Mouse (Mus musculus) hindbrain, embryonic 16.5 days (tissue): ENCODE data around the gene Heatr5b. TPM values are rescaled to one million over a fixed set of nuclear protein-coding genes. Genes with fewer than 3 reads are reported as not detected.
"Not testable (repeated sequence)": the region's sequence is repeated elsewhere in the genome, so short reads cannot be mapped to it uniquely, and the experiment has no call there.

Source experiments
- ATAC-seq: fragments of 200-750 bp; cut with Nextera tagmentation; 2 replicates; pipeline ENCODE4 v1.8.0; 2017; ENCODE audit warnings: moderate TSS enrichment, moderate library complexity
- H3K27ac ChIP-seq: fragments of 300-500 bp; sonication (generic); 2 replicates; pipeline ENCODE4 v1.5.1; 2014; ENCODE audit warnings: low read depth, mild to moderate bottlenecking, control low read depth, low read length, moderate library complexity
- H3K27me3 ChIP-seq: fragments of 300-500 bp; sonication (generic); replicated peaks from 2 replicates; pipeline ENCODE4 v1.6.1; 2014; ENCODE audit warnings: low read length; ENCODE audit not compliant: control insufficient read depth, insufficient read depth
- H3K36me3 ChIP-seq: fragments of 300-500 bp; sonication (generic); 2 replicates; pipeline ENCODE4 v1.6.1; 2014; ENCODE audit warnings: mild to moderate bottlenecking, low read length, moderate library complexity, mixed read lengths; ENCODE audit not compliant: control insufficient read depth, insufficient read depth
- H3K4me1 ChIP-seq: fragments of 300-500 bp; sonication (generic); 2 replicates; pipeline ENCODE4 v1.6.1; 2014; ENCODE audit warnings: low read depth, low read length; ENCODE audit not compliant: control insufficient read depth, insufficient read depth
- H3K4me2 ChIP-seq: fragments of 300-500 bp; sonication (generic); 2 replicates; pipeline ENCODE4 v1.6.1; 2014; ENCODE audit warnings: mild to moderate bottlenecking, low read length, control low read depth, moderate library complexity
- H3K4me3 ChIP-seq: fragments of 300-500 bp; sonication (generic); 2 replicates; pipeline ENCODE4 v1.5.1; 2014; ENCODE audit warnings: mild to moderate bottlenecking, low read length, control low read depth, moderate library complexity
- H3K9ac ChIP-seq: fragments of 300-500 bp; sonication (generic); 2 replicates; pipeline ENCODE4 v1.6.1; 2014; ENCODE audit warnings: low read depth, mild to moderate bottlenecking, control low read depth, low read length, moderate library complexity
- H3K9me3 ChIP-seq: fragments of 300-500 bp; sonication (generic); 2 replicates; pipeline ENCODE4 v1.6.1; 2014; ENCODE audit warnings: mild to moderate bottlenecking, low read length, moderate library complexity; ENCODE audit not compliant: control insufficient read depth
- WGBS: fragments of 180-500 bp; shearing (Covaris S2); extraction: QIAGEN DNeasy Blood & Tissue Kit; methylation state at CpG from one replicate; pipeline ENCODE4 v1.1.7; 2014; 5-methylcytosine and 5-hydroxymethylcytosine counted together
- polyA plus RNA-seq: library from polyadenylated mRNA; unstranded; fragments of >200 nt; fragmentation: Nextera tagmentation; extraction: Ambion mirVana; gene quantifications from 2 replicates; pipeline ENCODE4 v1.2.1, GENCODE M21; 2015

The Heatr5b gene
- polyA plus RNA-seq, 1 experiment from 2014 or later, result 16.9 TPM

DNA sequence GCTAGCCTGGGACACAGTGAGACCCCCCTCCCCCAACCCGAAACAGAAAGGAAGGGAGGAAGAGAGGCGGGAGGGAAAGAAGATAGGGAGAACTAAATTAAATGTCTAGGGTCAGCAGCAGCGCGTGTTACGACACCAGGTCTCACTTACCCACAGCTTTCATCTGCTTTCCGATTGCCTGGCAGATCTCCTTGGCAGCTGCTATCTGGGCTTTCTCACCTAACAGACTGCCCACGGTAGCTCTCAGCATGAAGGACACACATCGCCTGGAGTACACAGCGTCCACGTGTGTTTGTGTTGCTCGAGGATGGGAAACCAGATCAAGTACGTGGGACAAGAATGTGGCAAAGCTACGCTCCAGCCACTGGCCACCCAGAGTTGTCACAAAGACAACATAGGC is 10.8 kb downstream of the Heatr5b start:
- Histone ChIP-seq H3K9me3 (no peaks in the 10 kb centered on the region), H3K36me3 (peaks cover 46% of the 10 kb centered on the region)

DNA sequence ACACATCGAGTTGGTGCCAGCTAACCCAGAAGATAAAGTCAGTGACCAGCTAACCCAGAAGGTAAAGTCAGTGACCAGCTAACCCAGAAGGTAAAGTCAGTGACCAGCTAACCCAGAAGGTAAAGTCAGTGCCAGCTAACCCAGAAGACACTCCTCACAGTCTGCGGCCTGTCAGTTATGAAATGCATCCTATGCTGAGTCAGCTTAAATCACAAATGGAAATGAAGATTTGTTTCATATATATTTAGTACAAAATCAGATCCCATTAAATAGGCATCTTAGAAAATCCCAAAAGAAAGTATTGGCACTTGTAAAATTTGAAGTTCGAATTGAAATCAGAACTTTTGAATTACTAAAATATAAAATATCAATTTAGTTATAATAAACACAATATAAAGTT is 25.6 kb downstream of the Heatr5b start:
- 94% methylated on average over 3 of the region's 3 CpGs for whole genome bisulfite sequencing
- Histone ChIP-seq H3K9ac (no peak overlapping the region), H3K27me3 (no peaks in the 10 kb centered on the region), H3K9me3 (no peaks in the 10 kb centered on the region), H3K4me2 (no peak overlapping the region), H3K27ac (no peak overlapping the region), H3K4me3 (no peak overlapping the region), H3K4me1 (no peaks in the 10 kb centered on the region), H3K36me3 (peaks cover 21% of the 10 kb centered on the region)
- no peak for ATAC-seq

More for the DNA sequence above, 10.8 kb downstream of the Heatr5b start:
- H3K4me3 ChIP-seq, result no peak overlapping the region
- WGBS, result 91% methylated on average over 13 of the region's 13 CpGs
- ATAC-seq, result no peak
- no peaks in the 10 kb centered on the region for H3K4me1 ChIP-seq
- H3K4me2 ChIP-seq, result no peak overlapping the region
- no peak overlapping the region for H3K9ac ChIP-seq
- H3K27me3 ChIP-seq, result no peaks in the 10 kb centered on the region
- no peak overlapping the region for H3K27ac ChIP-seq

DNA sequence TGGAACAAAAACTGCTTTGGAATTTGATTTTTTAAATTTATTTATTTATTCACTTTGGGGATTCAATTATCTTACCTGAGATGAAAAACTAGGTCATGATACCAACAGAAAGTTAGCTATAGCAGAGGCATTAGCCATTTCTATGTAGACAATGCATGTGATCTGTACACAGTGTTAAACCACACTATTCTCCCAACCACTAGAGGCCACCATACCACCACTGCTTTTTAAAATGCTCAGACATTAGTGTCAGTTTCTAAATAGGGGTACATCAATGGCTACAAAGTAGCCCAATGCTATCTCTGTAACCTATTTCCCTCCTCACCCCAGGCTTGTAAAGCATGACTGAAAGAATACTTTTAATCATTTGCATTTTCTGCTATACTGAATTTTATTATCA is 26.1 kb downstream of the Heatr5b start:
- peak; percentile 60; the same call in 1 of the 2 replicates for ATAC-seq
- Histone ChIP-seq H3K9ac (no peak overlapping the region), H3K36me3 (peaks cover 21% of the 10 kb centered on the region), H3K27ac (no peak overlapping the region), H3K4me1 (no peaks in the 10 kb centered on the region), H3K4me2 (no peak overlapping the region), H3K9me3 (no peaks in the 10 kb centered on the region), H3K27me3 (no peaks in the 10 kb centered on the region), H3K4me3 (no peak overlapping the region)

DNA sequence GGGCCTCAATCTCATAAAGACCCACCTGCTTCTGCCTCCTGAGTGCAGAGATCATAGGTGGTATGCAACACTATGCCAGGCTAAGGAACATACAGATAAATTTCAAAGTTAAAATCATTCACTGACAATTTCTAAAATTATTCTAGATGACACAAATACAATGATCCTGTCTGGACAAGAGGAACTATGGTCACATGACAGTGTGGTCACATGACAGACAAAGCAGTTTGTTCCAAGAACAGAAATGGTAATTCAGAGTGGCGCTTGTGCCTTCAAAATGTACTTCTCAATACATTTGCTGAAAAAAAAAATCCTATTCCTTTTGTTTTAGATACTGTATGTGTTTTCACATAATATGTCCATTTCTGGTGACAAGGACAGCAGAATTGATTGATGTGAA is 37.9 kb downstream of the Heatr5b start:
- no peak overlapping the region for H3K4me2 ChIP-seq
- H3K27me3 ChIP-seq, result no peaks in the 10 kb centered on the region
- H3K9ac ChIP-seq, result no peak overlapping the region
- H3K4me3 ChIP-seq, result no peak overlapping the region
- whole genome bisulfite sequencing, result 97% methylated on average over 1 of the region's 1 CpGs
- no peak overlapping the region for H3K27ac ChIP-seq
- peaks cover 29% of the 10 kb centered on the region for H3K36me3 ChIP-seq
- H3K4me1 ChIP-seq, result no peaks in the 10 kb centered on the region
- ATAC-seq, result no peak
- no peaks in the 10 kb centered on the region for H3K9me3 ChIP-seq

DNA sequence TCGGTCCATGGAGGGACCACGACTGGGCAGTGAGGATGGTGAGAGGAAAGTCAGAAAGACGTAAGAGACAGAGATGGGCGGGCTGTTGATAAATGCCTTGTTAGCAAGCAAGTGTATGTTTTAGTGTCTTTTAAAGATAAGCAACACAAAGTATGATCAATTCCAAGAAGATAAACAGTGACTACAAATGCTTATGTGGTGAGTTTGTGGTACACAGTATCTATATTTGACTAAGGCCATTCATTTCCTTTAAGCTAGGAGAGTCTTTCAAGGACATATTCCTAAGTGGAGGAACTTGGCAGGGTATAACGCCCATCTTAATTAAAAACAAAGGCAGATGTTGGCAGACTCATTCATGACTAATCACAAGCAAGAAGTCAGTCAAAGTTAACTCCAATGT is 40.8 kb downstream of the Heatr5b start:
- no peak for ATAC-seq
- Histone ChIP-seq H3K36me3 (peaks cover 22% of the 10 kb centered on the region), H3K4me1 (no peaks in the 10 kb centered on the region), H3K4me2 (no peak overlapping the region), H3K27me3 (no peaks in the 10 kb centered on the region), H3K9ac (no peak overlapping the region), H3K4me3 (no peak overlapping the region), H3K9me3 (no peaks in the 10 kb centered on the region), H3K27ac (no peak overlapping the region)
- 91% methylated on average over 5 of the region's 5 CpGs for WGBS

DNA sequence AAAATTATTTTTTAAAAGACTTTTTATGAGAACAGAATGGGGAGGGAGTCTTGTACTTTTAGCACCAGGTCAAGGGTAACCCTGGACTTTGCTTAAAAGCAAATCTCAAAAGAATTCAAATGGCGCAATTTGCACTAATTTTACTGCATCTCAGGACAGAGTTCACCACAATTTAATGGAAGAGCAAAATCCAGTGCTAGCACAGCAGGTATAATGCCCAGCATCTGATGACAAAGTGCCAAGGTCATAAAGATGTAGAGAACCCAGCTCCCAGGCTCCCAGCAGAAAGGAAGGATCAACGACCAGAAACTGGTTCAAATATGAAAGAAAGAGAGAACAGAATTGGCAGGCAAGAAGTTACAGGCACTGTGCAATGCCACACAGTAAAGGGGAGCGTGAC is 43.0 kb downstream of the Heatr5b start:
- 89% methylated on average over 3 of the region's 3 CpGs for WGBS
- Histone ChIP-seq H3K4me3 (no peak overlapping the region), H3K27ac (no peak overlapping the region), H3K4me2 (no peak overlapping the region), H3K4me1 (no peaks in the 10 kb centered on the region), H3K27me3 (no peaks in the 10 kb centered on the region), H3K9me3 (no peaks in the 10 kb centered on the region), H3K36me3 (peaks cover 23% of the 10 kb centered on the region), H3K9ac (no peak overlapping the region)
- ATAC-seq, result no peak

DNA sequence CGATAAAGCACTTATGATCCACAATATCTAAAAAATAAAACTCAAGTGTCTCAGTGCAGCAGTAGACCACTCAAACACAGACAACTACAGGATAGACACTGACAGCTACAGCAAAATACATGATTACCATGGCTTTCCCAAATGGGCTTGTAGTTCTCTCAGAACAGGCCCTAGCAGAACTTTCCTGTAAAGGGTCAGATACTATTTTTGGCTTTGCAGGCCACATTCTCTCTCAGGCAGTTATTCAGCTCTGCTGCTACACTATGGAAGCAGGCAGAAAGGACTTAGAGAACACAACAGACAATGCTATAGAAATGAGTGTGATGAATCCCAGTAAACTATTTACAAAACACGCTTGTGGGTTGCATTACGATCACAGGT is 43.5 kb downstream of the Heatr5b start:
- Histone ChIP-seq H3K27me3 (no peaks in the 10 kb centered on the region), H3K4me2 (no peak overlapping the region), H3K9ac (no peak overlapping the region), H3K4me3 (no peak overlapping the region), H3K27ac (no peak overlapping the region), H3K4me1 (no peaks in the 10 kb centered on the region), H3K36me3 (peaks cover 23% of the 10 kb centered on the region), H3K9me3 (no peaks in the 10 kb centered on the region)
- no peak for ATAC-seq
- WGBS, result 85% methylated on average over 3 of the region's 3 CpGs

DNA sequence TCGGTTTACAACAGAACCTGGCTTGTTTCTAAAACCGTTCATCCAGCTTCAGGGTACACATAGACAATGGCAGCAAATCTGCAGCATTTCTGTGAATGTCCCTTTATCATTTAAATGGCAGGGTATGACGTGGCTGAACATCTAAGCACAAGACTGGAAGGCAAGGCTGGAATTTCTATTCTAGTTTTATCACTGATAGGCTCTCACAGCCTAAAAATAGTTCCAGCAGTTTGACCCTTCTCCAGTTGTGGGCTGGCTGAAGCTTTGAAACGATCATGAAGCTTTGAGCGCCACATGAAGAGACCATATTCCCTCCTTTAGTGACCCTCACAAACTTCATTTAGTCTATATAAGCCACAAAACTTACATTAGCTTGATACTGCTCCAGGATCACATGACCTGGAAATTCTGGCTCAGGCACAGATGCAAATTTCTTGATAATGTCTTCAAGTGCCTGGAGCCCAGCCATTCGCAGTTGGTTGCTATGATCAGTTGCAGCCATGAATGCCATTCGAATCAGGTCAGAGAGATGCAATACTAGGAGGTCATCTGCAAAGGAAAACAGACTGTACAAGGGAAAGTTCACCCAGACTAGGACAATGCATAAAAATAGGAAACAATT is 44.0 kb downstream of the Heatr5b start:
- no peak for ATAC-seq
- Histone ChIP-seq H3K4me2 (no peak overlapping the region), H3K9me3 (no peaks in the 10 kb centered on the region), H3K9ac (no peak overlapping the region), H3K36me3 (peaks cover 23% of the 10 kb centered on the region), H3K4me3 (no peak overlapping the region), H3K27me3 (no peaks in the 10 kb centered on the region), H3K27ac (no peak overlapping the region), H3K4me1 (no peaks in the 10 kb centered on the region)
- 65% methylated on average over 7 of the region's 7 CpGs for WGBS

DNA sequence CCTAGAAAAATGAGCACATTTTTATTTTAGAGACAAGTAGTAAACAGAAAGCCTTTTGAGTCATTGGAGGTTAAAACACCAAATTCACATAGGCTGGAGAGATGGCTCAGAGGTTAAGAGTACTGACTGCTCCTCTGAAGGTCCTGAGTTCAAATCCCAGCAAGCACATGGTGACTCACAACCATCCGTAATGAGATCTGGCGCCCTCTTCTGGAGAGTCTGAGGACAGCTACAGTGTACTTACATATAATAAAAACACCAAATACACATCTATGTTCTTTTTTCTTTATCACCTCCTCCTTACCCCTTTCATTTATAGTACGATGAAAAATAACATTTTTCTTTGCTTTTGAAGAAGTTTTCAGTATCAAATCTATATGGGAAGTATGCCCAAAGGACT is 46.9 kb downstream of the Heatr5b start:
- not testable (repeated sequence) for ATAC-seq, H3K4me2 ChIP-seq, H3K4me1 ChIP-seq, H3K4me3 ChIP-seq, H3K9me3 ChIP-seq, H3K27me3 ChIP-seq, H3K9ac ChIP-seq, H3K27ac ChIP-seq
- 77% methylated on average over 3 of the region's 3 CpGs for WGBS
- H3K36me3 ChIP-seq, result peaks cover 16% of the 10 kb centered on the region

DNA sequence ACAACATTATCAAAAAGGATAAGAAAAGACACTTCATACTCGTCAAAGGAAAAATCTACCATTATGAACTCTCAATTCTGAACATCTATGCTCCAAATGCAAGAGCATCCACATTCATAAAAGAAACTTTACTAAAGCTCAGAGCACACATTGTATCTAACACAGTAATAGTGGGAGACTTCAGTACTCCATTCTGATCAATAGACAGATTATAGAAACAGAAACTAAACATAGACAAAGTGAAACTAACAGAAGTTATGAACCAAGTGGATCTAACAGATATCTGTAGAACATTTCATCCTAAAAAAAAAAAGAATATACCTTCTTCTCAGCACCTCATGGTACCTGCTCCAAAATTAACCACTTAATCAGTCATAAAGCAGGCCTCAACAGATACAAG is 56.4 kb downstream of the Heatr5b start:
- Histone ChIP-seq H3K4me1 (no peaks in the 10 kb centered on the region), H3K4me3 (no peak overlapping the region), H3K9ac (no peak overlapping the region), H3K36me3 (peaks cover 12% of the 10 kb centered on the region), H3K9me3 (no peaks in the 10 kb centered on the region), H3K4me2 (no peak overlapping the region), H3K27me3 (no peaks in the 10 kb centered on the region), H3K27ac (no peak overlapping the region)
- no peak for ATAC-seq
- WGBS, result 98% methylated on average over 1 of the region's 1 CpGs
